Mouse (Mus musculus): ENCODE data around the gene Rtl4.

- TF ChIP-seq GATA1 (IDR thresholded peaks at IDR 0.05; ENCODE audit: borderline replicate concordance, low read length) (no peak), FLI1 (IDR thresholded peaks at IDR 0.05; ENCODE audit: low read length) (no peak)
These were observed 27.6 kb downstream of the Rtl4 start for GRCm38 (mm10) chrX:144716330-144716729.

All from megakaryocyte, embryonic 14.5 days (primary cell).